Mouse (Mus musculus) limb, embryonic 14.5 days (tissue): ENCODE results near the gene Cpt2. TPM values are rescaled to one million over a fixed set of nuclear protein-coding genes. Genes with fewer than 3 reads are reported as not detected.

ENCODE experiments used
- ATAC-seq: fragments of 200-750 bp; cut with Nextera tagmentation; 2 replicates; pipeline ENCODE4 v1.8.0; 2017; ENCODE audit warnings: low read depth, moderate number of reproducible peaks, moderate TSS enrichment; ENCODE audit not compliant: low FRiP score
- DNase-seq: peaks from one replicate; pipeline ENCODE4 v3.0.0-alpha.2; 2015; ENCODE audit warnings: low spot score
- H3K27ac ChIP-seq: fragments of 300-500 bp; sonication (generic); replicated peaks from 2 replicates; pipeline ENCODE4 v1.5.1; 2014; ENCODE audit warnings: low read depth, mild to moderate bottlenecking, low read length, moderate library complexity, mixed read lengths
- H3K27me3 ChIP-seq: fragments of 300-500 bp; sonication (generic); 2 replicates; pipeline ENCODE4 v1.6.1; 2014; ENCODE audit warnings: low read length, mixed read lengths; ENCODE audit not compliant: control insufficient read depth, insufficient read depth
- H3K36me3 ChIP-seq: fragments of 300-500 bp; sonication (generic); 2 replicates; pipeline ENCODE4 v1.6.1; 2014; ENCODE audit warnings: mild to moderate bottlenecking, low read length, moderate library complexity, mixed read lengths; ENCODE audit not compliant: control insufficient read depth, insufficient read depth
- H3K4me1 ChIP-seq: fragments of 300-500 bp; sonication (generic); 2 replicates; pipeline ENCODE4 v1.6.1; 2014; ENCODE audit warnings: antibody characterized with exemption, low read length, mixed read lengths; ENCODE audit not compliant: control insufficient read depth, insufficient read depth
- H3K4me2 ChIP-seq: fragments of 300-500 bp; sonication (generic); replicated peaks from 2 replicates; pipeline ENCODE4 v1.6.1; 2014; ENCODE audit warnings: low read depth, mild to moderate bottlenecking, low read length, moderate library complexity; ENCODE audit not compliant: severe bottlenecking
- H3K4me3 ChIP-seq: fragments of 300-500 bp; sonication (generic); replicated peaks from 2 replicates; pipeline ENCODE4 v1.5.1; 2014; ENCODE audit warnings: low read length
- H3K9ac ChIP-seq: fragments of 300-500 bp; sonication (generic); 2 replicates; pipeline ENCODE4 v1.6.1; 2014; ENCODE audit warnings: mild to moderate bottlenecking, low read depth, low read length, moderate library complexity; ENCODE audit not compliant: severe bottlenecking
- H3K9me3 ChIP-seq: fragments of 300-500 bp; sonication (generic); 2 replicates; pipeline ENCODE4 v1.6.1; 2016; ENCODE audit warnings: low read length; ENCODE audit not compliant: control insufficient read depth
- POLR2A ChIP-seq: fragments of 200-500 bp; IDR thresholded peaks from 2 replicates; pipeline ENCODE4 v1.8.0; 2012; ENCODE audit warnings: inconsistent platforms, mild to moderate bottlenecking, moderate library complexity, borderline replicate concordance; ENCODE audit not compliant: insufficient read depth, insufficient read length; ENCODE audit errors: extremely low read depth
- WGBS: fragments of 180-500 bp; shearing (Covaris S2); extraction: QIAGEN DNeasy Blood & Tissue Kit; methylation state at CpG from one replicate; pipeline ENCODE4 v1.1.7; 2014; 5-methylcytosine and 5-hydroxymethylcytosine counted together
- polyA plus RNA-seq, 2 experiments: library from polyadenylated mRNA; depleted of rRNA in 1 of 2; stranded (reverse) in 1 of 2; unstranded in 1 of 2; fragments of >200 nt; fragmentation: Nextera tagmentation in 1 of 2; extraction: Ambion mirVana in 1 of 2; gene quantifications; 2 replicates each; pipeline versions ENCODE4 v1.2.1 to v1.2.3; 2012 to 2014

Gene Cpt2
- polyA plus RNA-seq, 2 experiments = 25.4 to 27.5 TPM

- TF ChIP-seq POLR2A = no peak
- ATAC-seq = no peak
- no peak overlapping the region for H3K4me2 ChIP-seq
- no peak overlapping the region for H3K4me3 ChIP-seq
- no peak overlapping the region for H3K9ac ChIP-seq
- DNase-seq = no peak
- no peaks in the 10 kb centered on the region for H3K36me3 ChIP-seq
- H3K4me1 ChIP-seq = no peaks in the 10 kb centered on the region
- H3K27ac ChIP-seq = no peak overlapping the region
- no peaks in the 10 kb centered on the region for H3K27me3 ChIP-seq
- WGBS = 62% methylated on average over 4 of the region's 4 CpGs
- H3K9me3 ChIP-seq = no peaks in the 10 kb centered on the region
Measured at GRCm38 (mm10) chr4:107949918-107950317, 26.5 kb upstream of the Cpt2 start.

DNA sequence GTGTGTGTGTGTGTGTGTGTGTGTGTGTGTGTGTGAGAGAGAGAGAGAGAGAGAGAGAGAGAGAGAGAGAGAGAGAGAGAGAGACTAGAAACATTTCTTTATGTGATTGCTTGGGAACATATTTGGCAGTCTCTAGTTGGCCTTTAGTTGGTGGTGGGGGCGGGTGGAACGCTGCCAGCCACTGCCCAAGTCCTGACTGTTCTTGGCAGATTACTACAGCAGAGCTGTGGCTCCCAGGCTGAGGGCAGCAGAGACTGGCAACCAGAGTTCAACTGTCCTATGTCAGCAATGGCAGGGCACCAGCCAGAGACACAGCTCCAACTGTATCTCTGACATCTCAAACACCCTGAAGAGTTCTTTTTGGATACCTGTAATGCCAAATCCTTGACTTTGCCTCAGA, 20.7 kb upstream of the Cpt2 start:
- H3K27ac ChIP-seq = no peak overlapping the region

GRCm38 (mm10) chr4:107942741-107943140, 19.3 kb upstream of the Cpt2 start:
- no peak for TF ChIP-seq POLR2A
- H3K4me1 ChIP-seq = no peaks in the 10 kb centered on the region
- no peaks in the 10 kb centered on the region for H3K36me3 ChIP-seq
- H3K27ac ChIP-seq = no peak overlapping the region
- 71% methylated on average over 7 of the region's 7 CpGs for WGBS
- no peaks in the 10 kb centered on the region for H3K9me3 ChIP-seq
- H3K4me3 ChIP-seq = no peak overlapping the region
- ATAC-seq (no peak), DNase-seq (no peak)
- no peaks in the 10 kb centered on the region for H3K27me3 ChIP-seq
- no peak overlapping the region for H3K9ac ChIP-seq
- H3K4me2 ChIP-seq = no peak overlapping the region

More for the DNA sequence above, 20.7 kb upstream of the Cpt2 start:
- no peak for TF ChIP-seq POLR2A
- H3K4me1 ChIP-seq = no peaks in the 10 kb centered on the region
- no peak overlapping the region for H3K4me2 ChIP-seq
- no peak overlapping the region for H3K4me3 ChIP-seq
- no peak for DNase-seq
- no peaks in the 10 kb centered on the region for H3K27me3 ChIP-seq
- no peaks in the 10 kb centered on the region for H3K9me3 ChIP-seq
- 79% methylated on average over 2 of the region's 2 CpGs for WGBS
- H3K36me3 ChIP-seq = no peaks in the 10 kb centered on the region
- ATAC-seq = no peak
- H3K9ac ChIP-seq = no peak overlapping the region

GRCm38 (mm10) chr4:107938124-107938523, 14.7 kb upstream of the Cpt2 start:
- WGBS = 69% methylated on average over 2 of the region's 2 CpGs
- Histone ChIP-seq H3K36me3 (no peaks in the 10 kb centered on the region), H3K9me3 (no peaks in the 10 kb centered on the region), H3K4me2 (no peak overlapping the region), H3K27me3 (no peaks in the 10 kb centered on the region), H3K9ac (no peak overlapping the region), H3K4me3 (no peak overlapping the region), H3K27ac (no peak overlapping the region), H3K4me1 (no peaks in the 10 kb centered on the region)
- no peak for TF ChIP-seq POLR2A
- DNase-seq (no peak), ATAC-seq (no peak)

DNA sequence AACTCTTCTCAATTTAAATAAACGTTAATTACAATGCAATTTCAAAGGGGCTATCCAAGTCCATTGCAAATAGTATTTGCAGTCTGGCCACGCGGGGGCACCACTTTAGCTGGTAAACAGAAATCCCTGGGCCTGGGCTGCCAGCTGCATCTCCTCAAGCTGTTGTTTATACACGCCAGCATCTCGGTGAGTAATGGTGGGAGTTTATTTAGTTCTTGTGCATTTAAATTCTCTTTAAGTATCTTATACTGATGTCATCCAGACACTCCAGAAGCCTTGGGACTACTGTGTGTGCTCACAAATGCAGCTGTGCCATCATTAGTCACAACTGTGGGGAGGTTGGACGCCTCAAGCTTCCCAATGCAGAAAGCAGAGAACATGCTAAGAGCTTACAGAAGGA, 13.9 kb upstream of the Cpt2 start:
- H3K9me3 ChIP-seq = no peaks in the 10 kb centered on the region
- no peaks in the 10 kb centered on the region for H3K4me1 ChIP-seq
- H3K36me3 ChIP-seq = no peaks in the 10 kb centered on the region
- no peak overlapping the region for H3K4me3 ChIP-seq
- H3K27me3 ChIP-seq = no peaks in the 10 kb centered on the region
- no peak overlapping the region for H3K9ac ChIP-seq
- DNase-seq = peak; percentile 64
- TF ChIP-seq POLR2A = no peak
- ATAC-seq = peak; percentile 50; the same call in 1 of the 2 replicates
- 23% methylated on average over 6 of the region's 6 CpGs for WGBS
- H3K4me2 ChIP-seq = no peak overlapping the region
- no peak overlapping the region for H3K27ac ChIP-seq

- ATAC-seq = no peak
- Histone ChIP-seq H3K9ac (no peak overlapping the region), H3K4me2 (no peak overlapping the region), H3K9me3 (no peaks in the 10 kb centered on the region), H3K4me3 (no peak overlapping the region), H3K27me3 (no peaks in the 10 kb centered on the region), H3K36me3 (no peaks in the 10 kb centered on the region), H3K27ac (no peak overlapping the region), H3K4me1 (no peaks in the 10 kb centered on the region)
- no peak for DNase-seq
- TF ChIP-seq POLR2A = no peak
- WGBS = 48% methylated on average over 3 of the region's 3 CpGs
Measured at GRCm38 (mm10) chr4:107935254-107935653, 11.8 kb upstream of the Cpt2 start.
